Mouse (Mus musculus) limb, embryonic 14.5 days (tissue): Measurements from ENCODE around the gene Klf16. TPM values are rescaled to one million over a fixed set of nuclear protein-coding genes. Genes with fewer than 3 reads are reported as not detected.
A peak's percentile ranks its signal among the peaks of the same experiment; 100 is the strongest.

ENCODE experiments used
- ATAC-seq: fragments of 200-750 bp; cut with Nextera tagmentation; 2 replicates; pipeline ENCODE4 v1.8.0; 2017; ENCODE audit warnings: low read depth, moderate number of reproducible peaks, moderate TSS enrichment; ENCODE audit not compliant: low FRiP score
- DNase-seq: peaks from one replicate; pipeline ENCODE4 v3.0.0-alpha.2; 2015; ENCODE audit warnings: low spot score
- H3K27ac ChIP-seq: fragments of 300-500 bp; sonication (generic); replicated peaks from 2 replicates; pipeline ENCODE4 v1.5.1; 2014; ENCODE audit warnings: low read depth, mild to moderate bottlenecking, low read length, moderate library complexity, mixed read lengths
- H3K27me3 ChIP-seq: fragments of 300-500 bp; sonication (generic); 2 replicates; pipeline ENCODE4 v1.6.1; 2014; ENCODE audit warnings: low read length, mixed read lengths; ENCODE audit not compliant: control insufficient read depth, insufficient read depth
- H3K36me3 ChIP-seq: fragments of 300-500 bp; sonication (generic); 2 replicates; pipeline ENCODE4 v1.6.1; 2014; ENCODE audit warnings: mild to moderate bottlenecking, low read length, moderate library complexity, mixed read lengths; ENCODE audit not compliant: control insufficient read depth, insufficient read depth
- H3K4me1 ChIP-seq: fragments of 300-500 bp; sonication (generic); 2 replicates; pipeline ENCODE4 v1.6.1; 2014; ENCODE audit warnings: antibody characterized with exemption, low read length, mixed read lengths; ENCODE audit not compliant: control insufficient read depth, insufficient read depth
- H3K4me2 ChIP-seq: fragments of 300-500 bp; sonication (generic); replicated peaks from 2 replicates; pipeline ENCODE4 v1.6.1; 2014; ENCODE audit warnings: low read depth, mild to moderate bottlenecking, low read length, moderate library complexity; ENCODE audit not compliant: severe bottlenecking
- H3K4me3 ChIP-seq: fragments of 300-500 bp; sonication (generic); replicated peaks from 2 replicates; pipeline ENCODE4 v1.5.1; 2014; ENCODE audit warnings: low read length
- H3K9ac ChIP-seq: fragments of 300-500 bp; sonication (generic); 2 replicates; pipeline ENCODE4 v1.6.1; 2014; ENCODE audit warnings: mild to moderate bottlenecking, low read depth, low read length, moderate library complexity; ENCODE audit not compliant: severe bottlenecking
- H3K9me3 ChIP-seq: fragments of 300-500 bp; sonication (generic); 2 replicates; pipeline ENCODE4 v1.6.1; 2016; ENCODE audit warnings: low read length; ENCODE audit not compliant: control insufficient read depth
- POLR2A ChIP-seq: fragments of 200-500 bp; IDR thresholded peaks from 2 replicates; pipeline ENCODE4 v1.8.0; 2012; ENCODE audit warnings: inconsistent platforms, mild to moderate bottlenecking, moderate library complexity, borderline replicate concordance; ENCODE audit not compliant: insufficient read depth, insufficient read length; ENCODE audit errors: extremely low read depth
- WGBS: fragments of 180-500 bp; shearing (Covaris S2); extraction: QIAGEN DNeasy Blood & Tissue Kit; methylation state at CpG from one replicate; pipeline ENCODE4 v1.1.7; 2014; 5-methylcytosine and 5-hydroxymethylcytosine counted together
- polyA plus RNA-seq, 2 experiments: library from polyadenylated mRNA; depleted of rRNA in 1 of 2; stranded (reverse) in 1 of 2; unstranded in 1 of 2; fragments of >200 nt; fragmentation: Nextera tagmentation in 1 of 2; extraction: Ambion mirVana in 1 of 2; gene quantifications; 2 replicates each; pipeline versions ENCODE4 v1.2.1 to v1.2.3; 2012 to 2014

Klf16 gene
- polyA plus RNA-seq, 2 experiments: 11.0 to 18.9 TPM

DNA sequence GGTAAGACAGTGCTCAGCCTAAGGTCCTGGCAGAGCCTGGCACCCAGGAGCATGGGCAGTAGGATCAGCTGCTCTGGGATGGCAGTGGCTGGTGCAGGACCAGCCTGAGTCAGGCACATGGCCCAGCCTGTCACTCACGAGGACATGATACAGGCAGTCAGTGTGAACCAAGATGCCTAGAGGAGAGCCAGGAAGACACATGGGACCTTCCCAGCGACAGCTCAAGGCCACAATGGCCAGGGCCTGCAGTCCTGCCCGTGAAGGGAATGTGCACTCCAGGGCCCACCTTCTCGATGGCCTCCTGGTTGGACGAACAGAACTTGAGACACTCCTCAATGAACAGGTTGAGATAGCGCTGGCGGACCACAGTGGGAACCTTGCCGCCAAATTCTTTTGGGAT is 31.5 kb downstream of the Klf16 start:
- Histone ChIP-seq H3K9me3 (no peaks in the 10 kb centered on the region), H3K4me3 (no peak overlapping the region), H3K36me3 (peaks cover 97% of the 10 kb centered on the region), H3K27me3 (no peaks in the 10 kb centered on the region), H3K27ac (no peak overlapping the region), H3K4me2 (no peak overlapping the region), H3K9ac (no peak overlapping the region), H3K4me1 (no peaks in the 10 kb centered on the region)
- no peak for ATAC-seq
- WGBS: 91% methylated on average over 8 of the region's 8 CpGs
- TF ChIP-seq POLR2A: no peak
- no peak for DNase-seq

DNA sequence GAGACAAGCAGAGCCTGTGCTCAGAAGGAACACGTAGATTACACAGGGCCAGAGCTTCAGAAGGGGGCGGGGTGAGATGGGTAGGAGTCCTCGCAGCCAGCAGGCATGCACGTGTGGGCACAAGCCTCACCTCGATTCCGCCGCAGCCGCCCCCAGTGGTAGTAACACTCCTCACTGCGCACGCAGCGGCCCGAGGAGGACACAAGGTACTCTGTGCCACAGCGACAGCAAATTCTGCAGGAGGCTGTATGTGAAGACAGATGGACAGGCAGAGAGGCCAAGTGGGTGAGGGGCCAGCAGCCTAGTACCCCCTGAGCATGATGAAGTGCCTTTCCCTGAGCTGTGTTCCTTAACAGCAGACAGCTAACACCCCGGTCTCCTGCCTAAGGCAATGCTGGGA is 33.2 kb downstream of the Klf16 start:
- no peak overlapping the region for H3K27ac ChIP-seq
- 94% methylated on average over 14 of the region's 14 CpGs for WGBS
- no peak overlapping the region for H3K4me3 ChIP-seq

GRCm38 (mm10) chr10:80539493-80539892 is 37.6 kb downstream of the Klf16 start:
- ATAC-seq (no peak), DNase-seq (no peak)
- H3K36me3 ChIP-seq: peaks cover 36% of the 10 kb centered on the region
- no peak for TF ChIP-seq POLR2A
- H3K4me3 ChIP-seq: no peak overlapping the region
- H3K27me3 ChIP-seq: peaks cover 32% of the 10 kb centered on the region; the same call in 1 of the 2 replicates
- 50% methylated on average over 4 of the region's 5 CpGs for WGBS
- no peak overlapping the region for H3K4me2 ChIP-seq
- no peak overlapping the region for H3K27ac ChIP-seq
- H3K9ac ChIP-seq: no peak overlapping the region
- peaks cover 3% of the 10 kb centered on the region; the same call in 1 of the 2 replicates for H3K4me1 ChIP-seq
- no peaks in the 10 kb centered on the region for H3K9me3 ChIP-seq

More for the DNA sequence above, 33.2 kb downstream of the Klf16 start:
- no peak overlapping the region for H3K4me2 ChIP-seq
- H3K4me1 ChIP-seq: peaks cover 3% of the 10 kb centered on the region; the same call in 1 of the 2 replicates
- DNase-seq (no peak), ATAC-seq (no peak)
- H3K9ac ChIP-seq: no peak overlapping the region
- TF ChIP-seq POLR2A: no peak
- H3K27me3 ChIP-seq: no peaks in the 10 kb centered on the region
- H3K36me3 ChIP-seq: peaks cover 80% of the 10 kb centered on the region
- no peaks in the 10 kb centered on the region for H3K9me3 ChIP-seq

- H3K9me3 ChIP-seq: no peaks in the 10 kb centered on the region
- 4% methylated on average over 28 of the region's 30 CpGs for WGBS
- peaks cover 32% of the 10 kb centered on the region; the same call in 1 of the 2 replicates for H3K27me3 ChIP-seq
- DNase-seq: peak; percentile 55
- peaks cover 3% of the 10 kb centered on the region; the same call in 1 of the 2 replicates for H3K4me1 ChIP-seq
- no peak within 1 kb of the TSS for H3K9ac ChIP-seq
- H3K4me2 ChIP-seq: peak within 1 kb of the TSS; percentile 37
- H3K4me3 ChIP-seq: 0 out of 2 replicates have a peak within 1 kb of the TSS, but pooled peaks have one; percentile 7
- TF ChIP-seq POLR2A: no peak
- H3K27ac ChIP-seq: no peak within 1 kb of the TSS
- 0 out of 2 replicates have a peak, but pooled peaks have one; percentile 21 for ATAC-seq
- H3K36me3 ChIP-seq: peaks cover 30% of the 10 kb centered on the region
These were observed 38.3 kb downstream of the Klf16 start, which contains the start of gene Atp8b3 for GRCm38 (mm10) chr10:80538710-80539394. Gene Atp8b3, minus strand, starts transcription at chr10:80539124.

DNA sequence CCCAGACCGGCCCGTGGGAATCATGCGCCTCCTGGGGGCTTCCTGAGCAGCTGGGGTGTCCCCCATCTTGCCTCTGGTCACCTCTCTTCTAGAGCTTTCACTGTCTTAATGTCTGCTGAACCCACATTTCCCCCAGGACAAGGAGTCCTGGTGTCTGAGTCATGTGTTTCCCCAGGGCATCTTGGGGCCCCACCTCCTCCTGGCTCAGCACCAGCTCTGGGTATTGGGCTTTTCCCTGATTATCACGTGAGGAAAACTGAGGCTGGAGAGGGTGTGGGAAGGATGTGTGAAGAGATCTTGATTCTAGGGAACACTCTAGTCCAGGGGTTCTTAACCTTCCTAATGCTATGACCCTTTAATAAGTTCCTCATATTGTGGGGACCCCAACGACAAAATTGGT is 38.9 kb downstream of the Klf16 start:
- no peaks in the 10 kb centered on the region for H3K9me3 ChIP-seq
- TF ChIP-seq POLR2A: no peak
- ATAC-seq (no peak), DNase-seq (no peak)
- no peak overlapping the region for H3K4me2 ChIP-seq
- WGBS: 49% methylated on average over 5 of the region's 5 CpGs
- H3K4me3 ChIP-seq: no peak overlapping the region
- no peak overlapping the region for H3K9ac ChIP-seq
- H3K27ac ChIP-seq: no peak overlapping the region
- peaks cover 23% of the 10 kb centered on the region for H3K36me3 ChIP-seq
- peaks cover 3% of the 10 kb centered on the region; the same call in 1 of the 2 replicates for H3K4me1 ChIP-seq
- H3K27me3 ChIP-seq: peaks cover 32% of the 10 kb centered on the region; the same call in 1 of the 2 replicates
